31 mouse cellular contexts compared by ENCODE assay signal in genomic region chrX:163117237-163117636, GRCm38 (mm10).
DNase-seq lines count a peak whose midpoint lies in the region; ATAC-seq and TF ChIP-seq lines count a peak whose summit lies in the region.
"Had no signal": no experiment of that assay in that cellular context is flagged by ENCODE, and none has a peak within 500 bp of the region (broad histone marks: within the 10 kb centered on the region; RNA-seq: fewer than 3 reads in every experiment).

No protein-coding gene starts in this region.

- peak overlapping the region; percentile 36; the same call in 1 of the 2 replicates for H3K27ac ChIP-seq in forebrain, embryonic 12.5 days
- no peak overlapping the region for H3K27ac ChIP-seq in forebrain, postnatal 0 days (ENCODE audit: low read depth, low read length)
- peak overlapping the region; percentile 30; the same call in 1 of the 2 replicates for H3K27ac ChIP-seq in midbrain, embryonic 13.5 days
- no peak overlapping the region for H3K27ac ChIP-seq in midbrain, embryonic 15.5 days
- peak overlapping the region; percentile 43 for H3K27ac ChIP-seq in forebrain, embryonic 15.5 days (replicated peaks)
- H3K27ac ChIP-seq: embryonic facial prominence, embryonic 10.5 days; embryonic facial prominence, embryonic 13.5 days; gastrocnemius, adult 2 months; heart, embryonic 15.5 days; hindbrain, embryonic 12.5 days; hindbrain, embryonic 15.5 days had no signal

- TF ChIP-seq CTCF in forebrain, postnatal 0 days (IDR thresholded peaks at IDR 0.05; ENCODE audit: low read depth) = no peak

- peaks cover 21% of the 10 kb centered on the region for H3K27me3 ChIP-seq in forebrain, embryonic 12.5 days
- no peaks in the 10 kb centered on the region for H3K27me3 ChIP-seq in forebrain, postnatal 0 days (ENCODE audit: insufficient read depth, low read length)
- H3K27me3 ChIP-seq in midbrain, embryonic 13.5 days = peaks cover 5% of the 10 kb centered on the region; the same call in 1 of the 2 replicates
- H3K27me3 ChIP-seq in midbrain, embryonic 15.5 days (replicated peaks) = peaks cover 3% of the 10 kb centered on the region; the same call in 1 of the 2 replicates
- no peaks in the 10 kb centered on the region for H3K27me3 ChIP-seq in forebrain, embryonic 15.5 days
- H3K27me3 ChIP-seq: CH12.LX; heart, embryonic 12.5 days; heart, embryonic 15.5 days; hindbrain, embryonic 15.5 days; Patski had no signal

- DNase-seq in forebrain, postnatal 0 days = no peak
- no peak for DNase-seq in gastrocnemius, postnatal 10 days
- DNase-seq: adrenal gland, adult 2 months; adrenal gland, postnatal 14 days; B cell, adult 2 months; cerebellum, adult 11-12 months; cerebellum, adult 8-10 months; cerebellum, postnatal 10 days; cerebellum, postnatal 36 days; embryo, embryonic 11 days; gastrocnemius, adult 2 months; gastrocnemius, postnatal 25 days; heart, adult 18-20 months; heart, postnatal 10 days; heart, postnatal 36 days had no signal

- H3K9me3 ChIP-seq in forebrain, embryonic 12.5 days = no peaks in the 10 kb centered on the region
- no peaks in the 10 kb centered on the region for H3K9me3 ChIP-seq in forebrain, postnatal 0 days (ENCODE audit: low read length)
- H3K9me3 ChIP-seq in midbrain, embryonic 13.5 days = no peaks in the 10 kb centered on the region
- H3K9me3 ChIP-seq in midbrain, embryonic 15.5 days = no peaks in the 10 kb centered on the region
- H3K9me3 ChIP-seq in forebrain, embryonic 15.5 days = no peaks in the 10 kb centered on the region
- H3K9me3 ChIP-seq: embryonic facial prominence, embryonic 10.5 days; embryonic facial prominence, embryonic 13.5 days; G1E; heart, embryonic 12.5 days; heart, embryonic 15.5 days; hindbrain, embryonic 12.5 days; hindbrain, embryonic 15.5 days had no signal

- no peak for ATAC-seq in forebrain, embryonic 12.5 days (ENCODE audit: low FRiP score)
- ATAC-seq in forebrain, postnatal 0 days = no peak
- ATAC-seq in midbrain, embryonic 13.5 days = 0 out of 2 replicates have a peak, but pooled peaks have one; percentile 45
- ATAC-seq in midbrain, embryonic 15.5 days (replicated peaks) = no peak
- ATAC-seq in forebrain, embryonic 15.5 days (replicated peaks) = peak; percentile 74
- ATAC-seq in megakaryocyte progenitor cell, adult 5-6 weeks (replicated peaks; ENCODE audit: poor library complexity) = no peak
- ATAC-seq: intestine, postnatal 0 days; Patski had no signal

- H3K9ac ChIP-seq in forebrain, embryonic 12.5 days = no peak overlapping the region
- no peak overlapping the region for H3K9ac ChIP-seq in forebrain, postnatal 0 days
- H3K9ac ChIP-seq in midbrain, embryonic 13.5 days (replicated peaks) = no peak overlapping the region
- H3K9ac ChIP-seq in midbrain, embryonic 15.5 days = no peak overlapping the region
- no peak overlapping the region for H3K9ac ChIP-seq in forebrain, embryonic 15.5 days (replicated peaks)
- H3K9ac ChIP-seq: embryonic facial prominence, embryonic 13.5 days; heart, embryonic 12.5 days; heart, embryonic 15.5 days; hindbrain, embryonic 12.5 days; hindbrain, embryonic 15.5 days had no signal

- H3K36me3 ChIP-seq in forebrain, embryonic 12.5 days (replicated peaks) = no peaks in the 10 kb centered on the region
- no peaks in the 10 kb centered on the region for H3K36me3 ChIP-seq in forebrain, postnatal 0 days (ENCODE audit: insufficient read depth)
- H3K36me3 ChIP-seq in midbrain, embryonic 13.5 days = no peaks in the 10 kb centered on the region
- H3K36me3 ChIP-seq in midbrain, embryonic 15.5 days (replicated peaks) = no peaks in the 10 kb centered on the region
- no peaks in the 10 kb centered on the region for H3K36me3 ChIP-seq in forebrain, embryonic 15.5 days
- H3K36me3 ChIP-seq: embryonic facial prominence, embryonic 10.5 days; embryonic facial prominence, embryonic 13.5 days; G1E; heart, embryonic 12.5 days; heart, embryonic 15.5 days; hindbrain, embryonic 12.5 days; hindbrain, embryonic 15.5 days had no signal

- H3K4me3 ChIP-seq in forebrain, embryonic 12.5 days (replicated peaks) = no peak overlapping the region
- H3K4me3 ChIP-seq in forebrain, postnatal 0 days (ENCODE audit: low read depth, low read length) = no peak overlapping the region
- no peak overlapping the region for H3K4me3 ChIP-seq in midbrain, embryonic 13.5 days (replicated peaks)
- H3K4me3 ChIP-seq in midbrain, embryonic 15.5 days = no peak overlapping the region
- no peak overlapping the region for H3K4me3 ChIP-seq in forebrain, embryonic 15.5 days
- H3K4me3 ChIP-seq: embryonic facial prominence, embryonic 10.5 days; embryonic facial prominence, embryonic 13.5 days; erythroblast, embryonic 14.5 days; gastrocnemius, adult 2 months; heart, embryonic 12.5 days; heart, embryonic 15.5 days; hindbrain, embryonic 12.5 days; hindbrain, embryonic 15.5 days had no signal

- H3K4me2 ChIP-seq in forebrain, embryonic 12.5 days = no peak overlapping the region
- no peak overlapping the region for H3K4me2 ChIP-seq in forebrain, postnatal 0 days (ENCODE audit: low read depth)
- H3K4me2 ChIP-seq in midbrain, embryonic 13.5 days (replicated peaks) = no peak overlapping the region
- H3K4me2 ChIP-seq in midbrain, embryonic 15.5 days = no peak overlapping the region
- no peak overlapping the region for H3K4me2 ChIP-seq in forebrain, embryonic 15.5 days (replicated peaks)
- H3K4me2 ChIP-seq: embryonic facial prominence, embryonic 13.5 days; heart, embryonic 12.5 days; heart, embryonic 15.5 days; hindbrain, embryonic 12.5 days; hindbrain, embryonic 15.5 days had no signal

- no peaks in the 10 kb centered on the region for H3K4me1 ChIP-seq in forebrain, embryonic 12.5 days
- H3K4me1 ChIP-seq in forebrain, postnatal 0 days (ENCODE audit: insufficient read depth) = no peaks in the 10 kb centered on the region
- H3K4me1 ChIP-seq in midbrain, embryonic 13.5 days (replicated peaks) = 0 out of 2 replicates have a peak, but pooled peaks cover 2% of the 10 kb centered on the region
- H3K4me1 ChIP-seq in midbrain, embryonic 15.5 days = no peaks in the 10 kb centered on the region
- H3K4me1 ChIP-seq in forebrain, embryonic 15.5 days = no peaks in the 10 kb centered on the region
- H3K4me1 ChIP-seq: embryonic facial prominence, embryonic 10.5 days; embryonic facial prominence, embryonic 13.5 days; heart, embryonic 12.5 days; heart, embryonic 15.5 days; hindbrain, embryonic 12.5 days; hindbrain, embryonic 15.5 days had no signal

- 17% methylated on average over 1 of the region's 1 CpGs for WGBS in forebrain, embryonic 12.5 days
- WGBS in forebrain, postnatal 0 days = 48% methylated on average over 1 of the region's 1 CpGs
- 43% methylated on average over 1 of the region's 1 CpGs for WGBS in midbrain, embryonic 13.5 days
- WGBS in midbrain, embryonic 15.5 days = 36% methylated on average over 1 of the region's 1 CpGs
- 25% methylated on average over 1 of the region's 1 CpGs for WGBS in forebrain, embryonic 15.5 days

Comparison
In these comparisons a context has a peak if more than half of its experiments do, and no peak if none do; other contexts are left out.
1. ATAC-seq: peak in midbrain, embryonic 13.5 days (single experiment) and forebrain, embryonic 15.5 days (single experiment); none in forebrain, embryonic 12.5 days (single experiment), forebrain, postnatal 0 days (single experiment), midbrain, embryonic 15.5 days (single experiment) and megakaryocyte progenitor cell, adult 5-6 weeks (single experiment).
2. H3K27ac ChIP-seq: peak in forebrain, embryonic 12.5 days (single experiment), midbrain, embryonic 13.5 days (single experiment) and forebrain, embryonic 15.5 days (single experiment); none in forebrain, postnatal 0 days (single experiment) and midbrain, embryonic 15.5 days (single experiment).